Mouse (Mus musculus): ENCODE measurements around the gene Ephb2.

- TF ChIP-seq CTCF (IDR thresholded peaks at IDR 0.05; ENCODE audit: low read depth): peak; percentile 16
- no peak for TF ChIP-seq EP300 (optimal IDR thresholded peaks at IDR 0.05)
Measured at GRCm38 (mm10) chr4:136811596-136811995, 24.2 kb downstream of the Ephb2 start.
